Mouse (Mus musculus): ENCODE data around the gene Lzic. TPM values are rescaled to one million over a fixed set of nuclear protein-coding genes. Genes with fewer than 3 reads are reported as not detected.

Lzic gene
- polyA plus RNA-seq (2012; rRNA removed), result 10.0 and 10.7 TPM in 2 replicates

GRCm38 (mm10) chr4:149485053-149485824, at the start of gene Lzic, which contains the start of gene Nmnat1:
Gene Lzic, plus strand, starts transcription at chr4:149485229.
Gene Nmnat1, minus strand, starts transcription at chr4:149485202.

GRCm38 (mm10) chr4:149454879-149455278, 30.1 kb upstream of the Lzic start, which contains the start of gene Rbp7:
Gene Rbp7, minus strand, starts transcription at chr4:149454978.

GRCm38 (mm10) chr4:149477078-149477477, 8.0 kb upstream of the Lzic start, which contains the start of gene Tmem274:
Gene Tmem274, plus strand, starts transcription at chr4:149477378.

GRCm38 (mm10) chr4:149517868-149518340, 32.9 kb downstream of the Lzic start, which contains the start of gene Ctnnbip1:
Gene Ctnnbip1, plus strand, starts transcription at chr4:149518236.

Other genes with a start within 250 kb of the Lzic start
- gene Kif1b, start 177.5 kb upstream of the Lzic start, polyA plus RNA-seq (2012; rRNA removed), result 3.9 and 4.1 TPM in 2 replicates
- gene Ube4b, start 58.5 kb upstream of the Lzic start, polyA plus RNA-seq (2012; rRNA removed), result 16.5 and 19.4 TPM in 2 replicates
- gene Rbp7, start 30.3 kb upstream of the Lzic start, polyA plus RNA-seq (2012; rRNA removed), result not detected in 2 replicates
- gene Tmem274, start 7.9 kb upstream of the Lzic start, polyA plus RNA-seq (2012; rRNA removed), result not detected in 2 replicates
- gene Nmnat1, start within 50 bp of the Lzic start, polyA plus RNA-seq (2012; rRNA removed), result 3.6 and 3.8 TPM in 2 replicates
- gene Ctnnbip1, start 33.0 kb downstream of the Lzic start, polyA plus RNA-seq (2012; rRNA removed), result 1.7 TPM in 2 replicates
- 1.3 and 1.4 TPM in 2 replicates for gene Clstn1, start 101.2 kb downstream of the Lzic start, polyA plus RNA-seq (2012; rRNA removed)
- 3.1 and 4.4 TPM in 2 replicates for gene Pik3cd, start 217.3 kb downstream of the Lzic start, polyA plus RNA-seq (2012; rRNA removed)

All from liver, embryonic 14 days (tissue).